Mouse (Mus musculus): ENCODE measurements around the gene Cemip2. TPM values are rescaled to one million over a fixed set of nuclear protein-coding genes. Genes with fewer than 3 reads are reported as not detected.

Gene Cemip2
- polyA plus RNA-seq, 1 experiment from 2014 or later = 14.1 TPM

DNA sequence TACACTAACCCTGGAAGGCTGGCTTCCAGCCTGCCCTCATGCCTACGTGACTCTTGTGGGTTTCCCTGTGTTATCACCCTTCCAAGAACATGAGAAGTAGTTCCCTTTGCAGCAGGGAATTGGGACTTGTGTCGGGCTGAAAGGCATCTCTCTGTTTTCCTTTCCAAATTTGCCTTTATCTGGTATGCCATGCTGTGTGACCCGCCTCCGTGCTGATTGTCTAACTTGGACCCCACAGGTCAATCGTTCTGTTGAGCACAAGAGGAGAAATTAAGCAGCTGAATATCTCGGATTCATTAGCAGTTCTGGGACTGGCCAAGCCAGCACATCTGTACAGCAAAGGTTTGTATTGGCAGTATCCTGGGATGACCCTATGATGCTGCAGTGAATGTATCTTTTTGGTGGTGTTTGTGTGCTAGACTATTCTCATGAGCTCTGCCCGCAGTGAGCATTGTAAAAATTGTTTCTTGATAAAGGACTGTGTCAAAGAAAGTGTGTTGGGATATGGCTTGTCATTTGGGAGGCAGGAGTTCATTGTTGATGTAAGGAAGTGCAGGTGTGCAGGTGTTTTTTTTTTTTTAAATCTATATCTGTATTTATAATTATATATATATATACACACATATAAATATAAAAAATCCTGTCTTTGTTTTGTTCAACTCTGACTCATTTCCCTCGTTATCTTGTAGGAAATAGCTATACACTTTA, 77.4 kb downstream of the Cemip2 start:
- ATAC-seq (replicated peaks; ENCODE audit: low FRiP score, low read depth) (no peak), DNase-seq (ENCODE audit: low spot score) (no peak)
- no peaks in the 10 kb centered on the region for H3K9me3 ChIP-seq (replicated peaks; ENCODE audit: low read length)
- 0 out of 2 replicates have a peak, but pooled peaks cover 31% of the 10 kb centered on the region for H3K36me3 ChIP-seq (ENCODE audit: insufficient read depth, low read length)
- H3K9ac ChIP-seq (ENCODE audit: low read depth, low read length) = no peak overlapping the region
- no peak overlapping the region for H3K4me2 ChIP-seq (ENCODE audit: low read length)
- H3K27ac ChIP-seq = no peak overlapping the region
- no peak for TF ChIP-seq CTCF (IDR thresholded peaks at IDR 0.05; ENCODE audit: low read depth)
- no peaks in the 10 kb centered on the region for H3K27me3 ChIP-seq (ENCODE audit: insufficient read depth, low read length)
- no peak overlapping the region for H3K4me3 ChIP-seq (replicated peaks; ENCODE audit: low read depth, low read length)
- no peaks in the 10 kb centered on the region for H3K4me1 ChIP-seq (replicated peaks; ENCODE audit: insufficient read depth, low read length)
- WGBS = 93% methylated on average over 8 of the region's 8 CpGs

DNA sequence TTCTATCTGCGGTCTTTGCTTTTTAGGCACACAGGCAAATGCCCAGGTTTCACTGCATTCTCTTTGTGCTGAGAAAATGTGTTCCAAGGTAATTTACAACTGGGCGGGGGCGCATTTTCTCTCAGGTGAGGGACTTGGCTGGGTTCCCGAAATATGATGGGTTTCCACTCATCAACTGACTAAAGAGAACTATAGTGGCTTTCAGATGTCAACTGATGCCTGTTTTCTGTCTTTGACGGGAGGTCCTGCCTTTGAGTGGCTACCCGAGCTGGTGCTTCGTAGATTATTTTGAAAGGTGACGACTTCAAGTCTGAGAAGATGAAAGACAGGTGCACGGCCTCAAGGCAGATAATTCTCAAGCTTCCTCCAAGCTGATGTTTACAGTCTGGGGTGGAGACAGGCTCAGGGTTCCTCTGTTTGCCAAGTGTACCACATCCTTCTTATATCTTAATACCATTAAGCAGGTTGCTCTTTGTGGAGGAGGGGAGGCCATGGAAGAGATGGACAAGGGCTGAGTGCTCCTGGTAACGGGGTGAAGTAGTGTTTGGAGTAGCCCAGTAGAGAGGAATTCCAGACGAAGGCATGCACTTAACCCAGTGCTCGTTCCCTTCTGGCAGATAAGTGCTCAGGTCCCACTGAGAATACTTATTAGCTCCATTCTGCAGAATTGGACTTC, 80.8 kb downstream of the Cemip2 start:
- no peak for DNase-seq (ENCODE audit: low spot score)
- 85% methylated on average over 12 of the region's 12 CpGs for WGBS

DNA sequence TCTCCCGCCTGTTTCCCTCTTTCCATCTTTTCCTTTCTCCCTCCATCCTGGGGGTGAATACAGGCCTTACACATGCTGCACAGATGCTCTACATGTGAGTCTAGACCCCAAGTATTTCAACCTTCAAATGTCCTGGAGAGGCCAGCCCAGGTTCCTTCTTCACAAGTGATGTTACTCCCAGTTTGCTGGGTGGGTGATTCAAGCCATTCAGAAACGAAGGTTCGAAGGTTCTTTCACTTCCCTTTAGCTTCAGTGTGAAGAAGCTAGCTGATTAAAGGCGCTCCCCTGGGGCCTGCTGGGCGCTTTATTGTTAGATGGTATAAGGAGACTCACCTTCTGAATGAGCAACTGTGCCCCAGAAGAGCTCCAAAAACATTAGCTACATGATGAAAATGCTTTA, 82.0 kb downstream of the Cemip2 start:
- DNase-seq (ENCODE audit: low spot score) = no peak
- Histone ChIP-seq H3K9ac (ENCODE audit: low read depth, low read length) (no peak overlapping the region), H3K27me3 (ENCODE audit: insufficient read depth, low read length) (no peaks in the 10 kb centered on the region), H3K36me3 (ENCODE audit: insufficient read depth, low read length) (0 out of 2 replicates have a peak, but pooled peaks cover 17% of the 10 kb centered on the region), H3K9me3 (replicated peaks; ENCODE audit: low read length) (no peaks in the 10 kb centered on the region), H3K4me3 (replicated peaks; ENCODE audit: low read depth, low read length) (no peak overlapping the region), H3K27ac (no peak overlapping the region), H3K4me1 (replicated peaks; ENCODE audit: insufficient read depth, low read length) (no peaks in the 10 kb centered on the region), H3K4me2 (ENCODE audit: low read length) (no peak overlapping the region)
- 76% methylated on average over 5 of the region's 5 CpGs for WGBS
- no peak for TF ChIP-seq CTCF (IDR thresholded peaks at IDR 0.05; ENCODE audit: low read depth)
- ATAC-seq (replicated peaks; ENCODE audit: low FRiP score, low read depth) = no peak

More for the DNA sequence above, 80.8 kb downstream of the Cemip2 start:
- Histone ChIP-seq H3K4me3 (replicated peaks; ENCODE audit: low read depth, low read length) (no peak overlapping the region), H3K9me3 (replicated peaks; ENCODE audit: low read length) (no peaks in the 10 kb centered on the region), H3K4me1 (replicated peaks; ENCODE audit: insufficient read depth, low read length) (no peaks in the 10 kb centered on the region), H3K36me3 (ENCODE audit: insufficient read depth, low read length) (0 out of 2 replicates have a peak, but pooled peaks cover 21% of the 10 kb centered on the region), H3K27ac (no peak overlapping the region), H3K4me2 (ENCODE audit: low read length) (no peak overlapping the region), H3K9ac (ENCODE audit: low read depth, low read length) (no peak overlapping the region), H3K27me3 (ENCODE audit: insufficient read depth, low read length) (no peaks in the 10 kb centered on the region)
- no peak for TF ChIP-seq CTCF (IDR thresholded peaks at IDR 0.05; ENCODE audit: low read depth)
- ATAC-seq (replicated peaks; ENCODE audit: low FRiP score, low read depth) = no peak

DNA sequence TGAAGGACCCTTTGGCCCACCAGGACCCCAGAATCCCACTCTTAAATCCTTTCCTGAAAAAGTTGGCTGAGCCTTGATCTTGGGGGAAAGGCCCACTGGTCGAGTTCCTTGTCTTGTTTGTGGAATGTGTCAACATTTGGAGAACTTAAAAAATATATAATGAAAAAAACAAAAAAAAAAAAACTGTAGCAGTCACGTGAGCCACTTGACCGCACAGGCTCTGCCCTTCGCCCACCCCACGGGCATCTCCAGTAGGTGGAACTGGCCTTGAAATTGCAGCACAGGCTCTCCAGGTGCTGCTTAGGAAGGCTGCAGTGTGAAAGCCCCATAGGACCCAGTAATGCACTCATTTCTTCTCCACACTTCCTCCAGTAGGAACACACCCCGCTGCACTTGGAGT, 82.8 kb downstream of the Cemip2 start:
- WGBS = 76% methylated on average over 6 of the region's 6 CpGs
- TF ChIP-seq CTCF (IDR thresholded peaks at IDR 0.05; ENCODE audit: low read depth) = no peak
- ATAC-seq (replicated peaks; ENCODE audit: low FRiP score, low read depth) = no peak

DNA sequence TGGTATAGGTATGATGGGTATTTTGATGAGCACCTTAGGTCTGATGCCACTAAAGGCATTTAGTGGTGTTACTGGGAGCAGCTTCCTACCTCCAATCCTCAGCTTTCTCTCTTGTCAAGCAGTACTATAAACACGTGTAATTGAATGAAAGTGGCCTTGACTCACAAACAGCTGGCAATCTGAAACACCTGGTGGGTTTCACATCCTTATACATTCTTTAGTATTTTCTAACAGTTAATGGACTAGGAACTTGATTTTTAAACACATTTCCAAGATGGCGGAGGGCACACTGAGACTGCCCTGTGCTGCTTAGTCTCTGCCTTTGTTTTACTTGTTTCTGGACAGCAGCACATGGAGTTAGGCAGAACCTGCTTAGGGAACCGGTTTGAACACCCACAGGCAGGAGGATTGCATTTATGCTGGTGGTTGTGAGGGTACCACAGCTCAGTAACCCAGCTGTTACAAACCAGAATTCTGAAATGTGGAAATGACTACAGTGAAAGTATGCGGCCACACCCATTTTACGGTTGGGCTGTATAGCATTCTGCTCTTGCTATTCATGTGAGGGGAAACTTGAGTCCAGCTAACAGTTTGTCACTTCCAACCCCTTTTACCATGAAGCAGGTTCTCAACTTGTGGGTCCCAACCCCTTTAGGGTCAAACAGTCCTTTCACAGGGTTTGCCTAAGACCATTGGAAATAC, 84.3 kb downstream of the Cemip2 start:
- no peak for TF ChIP-seq CTCF (IDR thresholded peaks at IDR 0.05; ENCODE audit: low read depth)
- H3K9ac ChIP-seq (ENCODE audit: low read depth, low read length) = no peak overlapping the region
- DNase-seq (ENCODE audit: low spot score) (no peak), ATAC-seq (replicated peaks; ENCODE audit: low FRiP score, low read depth) (no peak)
- WGBS = 84% methylated on average over 5 of the region's 5 CpGs
- H3K27me3 ChIP-seq (ENCODE audit: insufficient read depth, low read length) = no peaks in the 10 kb centered on the region
- no peaks in the 10 kb centered on the region for H3K9me3 ChIP-seq (replicated peaks; ENCODE audit: low read length)
- no peak overlapping the region for H3K27ac ChIP-seq
- H3K4me1 ChIP-seq (replicated peaks; ENCODE audit: insufficient read depth, low read length) = no peaks in the 10 kb centered on the region
- H3K4me3 ChIP-seq (replicated peaks; ENCODE audit: low read depth, low read length) = no peak overlapping the region
- no peak overlapping the region for H3K4me2 ChIP-seq (ENCODE audit: low read length)
- 0 out of 2 replicates have a peak, but pooled peaks cover 5% of the 10 kb centered on the region for H3K36me3 ChIP-seq (ENCODE audit: insufficient read depth, low read length)

More for the DNA sequence above, 82.8 kb downstream of the Cemip2 start:
- no peaks in the 10 kb centered on the region for H3K4me1 ChIP-seq (replicated peaks; ENCODE audit: insufficient read depth, low read length)
- no peaks in the 10 kb centered on the region for H3K9me3 ChIP-seq (replicated peaks; ENCODE audit: low read length)
- H3K4me3 ChIP-seq (replicated peaks; ENCODE audit: low read depth, low read length) = no peak overlapping the region
- no peak overlapping the region for H3K27ac ChIP-seq
- no peak overlapping the region for H3K4me2 ChIP-seq (ENCODE audit: low read length)
- no peak for DNase-seq (ENCODE audit: low spot score)
- H3K27me3 ChIP-seq (ENCODE audit: insufficient read depth, low read length) = no peaks in the 10 kb centered on the region
- no peak overlapping the region for H3K9ac ChIP-seq (ENCODE audit: low read depth, low read length)
- H3K36me3 ChIP-seq (ENCODE audit: insufficient read depth, low read length) = 0 out of 2 replicates have a peak, but pooled peaks cover 13% of the 10 kb centered on the region
